Mouse (Mus musculus) liver, embryonic 11.5 days (tissue): ENCODE data around the gene Map4k5. TPM values are rescaled to one million over a fixed set of nuclear protein-coding genes. Genes with fewer than 3 reads are reported as not detected.

Experiments used
- ATAC-seq: fragments of 200-750 bp; cut with Nextera tagmentation; replicated peaks from 2 replicates; pipeline ENCODE4 v1.8.0; 2017; ENCODE audit warnings: moderate number of reproducible peaks, mild to moderate bottlenecking, moderate TSS enrichment, moderate library complexity; ENCODE audit not compliant: low FRiP score
- DNase-seq: peaks from one replicate; pipeline ENCODE4 v3.0.0-alpha.2; 2017; ENCODE audit warnings: low spot score
- H3K27ac ChIP-seq: fragments of 300-500 bp; sonication (generic); 2 replicates; pipeline ENCODE4 v1.5.1; 2014; ENCODE audit warnings: mild to moderate bottlenecking, low read depth, low read length, control low read depth
- H3K27me3 ChIP-seq: fragments of 300-500 bp; sonication (generic); replicated peaks from 2 replicates; pipeline ENCODE4 v1.6.1; 2014; ENCODE audit warnings: low read length, mixed read lengths; ENCODE audit not compliant: control insufficient read depth, insufficient read depth
- H3K36me3 ChIP-seq: fragments of 300-500 bp; sonication (generic); 2 replicates; pipeline ENCODE4 v1.6.1; 2014; ENCODE audit warnings: mild to moderate bottlenecking, low read length, moderate library complexity, mixed read lengths; ENCODE audit not compliant: control insufficient read depth, insufficient read depth
- H3K4me1 ChIP-seq: fragments of 300-500 bp; sonication (generic); replicated peaks from 2 replicates; pipeline ENCODE4 v1.6.1; 2014; ENCODE audit warnings: low read length, mixed read lengths; ENCODE audit not compliant: control insufficient read depth, insufficient read depth
- H3K4me2 ChIP-seq: fragments of 300-500 bp; sonication (generic); 2 replicates; pipeline ENCODE4 v1.6.1; 2014; ENCODE audit warnings: mild to moderate bottlenecking, control low read depth, moderate library complexity
- H3K4me3 ChIP-seq: fragments of 300-500 bp; sonication (generic); 2 replicates; pipeline ENCODE4 v1.5.1; 2014; ENCODE audit warnings: low read depth, low read length, control low read depth
- H3K9ac ChIP-seq: fragments of 300-500 bp; sonication (generic); 2 replicates; pipeline ENCODE4 v1.6.1; 2014; ENCODE audit warnings: low read depth, low read length, control low read depth
- H3K9me3 ChIP-seq: fragments of 300-500 bp; sonication (generic); 2 replicates; pipeline ENCODE4 v1.6.1; 2016; ENCODE audit warnings: low read length, inconsistent platforms, mixed read lengths; ENCODE audit not compliant: control insufficient read depth
- WGBS: fragments of 180-500 bp; shearing (Covaris S2); extraction: QIAGEN DNeasy Blood & Tissue Kit; methylation state at CpG from one replicate; pipeline ENCODE4 v1.1.7; 2014; 5-methylcytosine and 5-hydroxymethylcytosine counted together
- polyA plus RNA-seq: library from polyadenylated mRNA; unstranded; fragments of >200 nt; fragmentation: Nextera tagmentation; extraction: Ambion mirVana; gene quantifications from 2 replicates; pipeline ENCODE4 v1.2.1, GENCODE M21; 2014

Gene Map4k5
- polyA plus RNA-seq, 1 experiment from 2014 or later, result 21.5 TPM

DNA sequence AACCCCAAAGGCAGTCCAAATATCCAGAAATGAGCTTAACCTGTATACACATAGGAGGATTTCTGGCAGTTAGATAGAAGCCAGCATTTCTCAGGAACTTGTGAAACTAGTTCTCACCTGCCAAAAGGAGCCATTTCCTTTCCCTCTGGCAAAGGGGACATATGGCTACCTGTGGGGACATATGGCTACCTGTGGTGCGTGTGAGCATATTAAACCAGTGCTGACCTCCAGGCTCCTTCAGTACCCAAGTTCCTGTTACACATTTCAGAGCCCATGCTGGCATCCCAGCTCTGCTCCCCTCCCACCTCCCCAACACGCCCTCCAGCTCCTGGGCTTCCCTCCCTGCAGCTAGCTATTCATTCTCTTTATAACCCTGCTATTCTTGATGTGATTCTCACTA lies 79.4 kb downstream of the Map4k5 start:
- no peak for DNase-seq
- H3K27me3 ChIP-seq, result no peaks in the 10 kb centered on the region
- no peak overlapping the region for H3K27ac ChIP-seq
- H3K4me1 ChIP-seq, result peaks cover 7% of the 10 kb centered on the region; the same call in 1 of the 2 replicates
- 77% methylated on average over 2 of the region's 2 CpGs for WGBS
- no peak overlapping the region for H3K9ac ChIP-seq
- no peaks in the 10 kb centered on the region for H3K9me3 ChIP-seq
- H3K36me3 ChIP-seq, result peaks cover 18% of the 10 kb centered on the region
- no peak overlapping the region for H3K4me3 ChIP-seq
- ATAC-seq, result no peak
- H3K4me2 ChIP-seq, result no peak overlapping the region

DNA sequence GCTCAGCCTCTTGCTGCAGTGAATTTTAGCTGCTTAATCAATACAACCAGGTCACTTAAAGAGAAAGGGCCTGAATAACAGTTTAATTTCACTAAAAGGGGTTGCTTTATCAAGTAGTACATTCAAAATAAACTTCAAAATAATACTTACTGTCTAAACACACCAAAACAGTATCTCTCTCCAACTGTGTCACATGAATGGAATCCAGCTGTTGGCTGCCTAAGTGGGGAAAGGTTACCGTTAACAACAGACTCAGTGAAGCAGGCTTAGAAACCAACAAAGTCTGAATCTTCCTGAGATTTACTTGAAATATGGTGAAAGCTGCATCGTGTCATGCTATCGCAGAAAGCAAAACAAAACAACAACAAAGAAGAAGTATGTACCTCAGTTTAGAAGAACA lies 80.0 kb downstream of the Map4k5 start:
- Histone ChIP-seq H3K27me3 (no peaks in the 10 kb centered on the region), H3K9me3 (no peaks in the 10 kb centered on the region), H3K27ac (no peak overlapping the region), H3K4me2 (no peak overlapping the region), H3K36me3 (peaks cover 18% of the 10 kb centered on the region), H3K9ac (no peak overlapping the region), H3K4me1 (peaks cover 7% of the 10 kb centered on the region; the same call in 1 of the 2 replicates), H3K4me3 (no peak overlapping the region)
- WGBS, result 81% methylated on average over 3 of the region's 3 CpGs
- ATAC-seq, result no peak
- DNase-seq, result no peak

DNA sequence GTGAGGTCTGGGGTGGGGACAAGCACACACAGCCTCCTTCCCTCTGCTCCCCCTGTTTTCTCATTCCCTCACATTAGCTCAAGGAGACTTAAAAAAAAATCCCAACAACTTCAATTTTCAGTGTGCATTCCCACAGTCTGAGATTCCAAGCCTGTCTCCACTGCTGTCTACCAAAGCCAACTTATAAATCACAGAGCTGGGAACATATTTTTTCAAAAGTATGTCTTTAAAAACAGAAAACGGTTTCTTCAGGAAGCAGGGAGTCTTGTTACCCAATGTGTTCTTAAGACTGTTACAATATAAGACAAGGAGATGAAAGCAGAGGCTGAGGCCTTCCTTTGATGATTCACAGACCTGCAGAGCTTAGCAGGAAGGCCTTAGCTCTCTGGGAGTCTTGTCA lies 81.0 kb downstream of the Map4k5 start:
- no peak overlapping the region for H3K27ac ChIP-seq
- WGBS, result 67% methylated on average over 1 of the region's 1 CpGs

DNA sequence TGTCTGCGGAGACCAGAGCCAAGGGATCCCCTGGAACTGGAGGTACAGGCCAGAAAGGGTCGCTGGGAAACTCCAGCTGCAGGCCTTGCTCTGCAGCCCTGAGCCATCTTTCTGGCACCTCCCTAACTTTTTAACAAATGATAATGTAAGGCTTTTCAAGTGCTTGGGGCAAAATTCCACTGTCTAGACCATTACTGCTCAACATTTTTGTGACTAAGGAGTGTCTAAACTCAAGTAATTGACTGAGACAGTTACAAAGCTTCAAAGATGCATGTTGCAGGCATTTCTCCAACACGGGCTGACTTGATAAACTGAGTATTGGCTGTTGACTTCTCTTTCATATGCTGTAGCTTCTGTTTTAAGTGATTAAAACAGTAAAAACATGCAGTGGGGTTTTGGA lies 83.6 kb downstream of the Map4k5 start:
- Histone ChIP-seq H3K4me2 (no peak overlapping the region), H3K36me3 (peaks cover 11% of the 10 kb centered on the region; the same call in 1 of the 2 replicates), H3K4me3 (no peak overlapping the region), H3K9ac (no peak overlapping the region), H3K27me3 (no peaks in the 10 kb centered on the region), H3K27ac (no peak overlapping the region), H3K9me3 (no peaks in the 10 kb centered on the region), H3K4me1 (0 out of 2 replicates have a peak, but pooled peaks cover 7% of the 10 kb centered on the region)
- no peak for ATAC-seq
- DNase-seq, result no peak
- 80% methylated on average over 3 of the region's 3 CpGs for WGBS

More for the DNA sequence above, 81.0 kb downstream of the Map4k5 start:
- H3K27me3 ChIP-seq, result no peaks in the 10 kb centered on the region
- H3K36me3 ChIP-seq, result peaks cover 17% of the 10 kb centered on the region
- H3K9ac ChIP-seq, result no peak overlapping the region
- ATAC-seq (no peak), DNase-seq (no peak)
- no peak overlapping the region for H3K4me2 ChIP-seq
- no peaks in the 10 kb centered on the region for H3K9me3 ChIP-seq
- H3K4me1 ChIP-seq, result peaks cover 7% of the 10 kb centered on the region; the same call in 1 of the 2 replicates
- H3K4me3 ChIP-seq, result no peak overlapping the region

DNA sequence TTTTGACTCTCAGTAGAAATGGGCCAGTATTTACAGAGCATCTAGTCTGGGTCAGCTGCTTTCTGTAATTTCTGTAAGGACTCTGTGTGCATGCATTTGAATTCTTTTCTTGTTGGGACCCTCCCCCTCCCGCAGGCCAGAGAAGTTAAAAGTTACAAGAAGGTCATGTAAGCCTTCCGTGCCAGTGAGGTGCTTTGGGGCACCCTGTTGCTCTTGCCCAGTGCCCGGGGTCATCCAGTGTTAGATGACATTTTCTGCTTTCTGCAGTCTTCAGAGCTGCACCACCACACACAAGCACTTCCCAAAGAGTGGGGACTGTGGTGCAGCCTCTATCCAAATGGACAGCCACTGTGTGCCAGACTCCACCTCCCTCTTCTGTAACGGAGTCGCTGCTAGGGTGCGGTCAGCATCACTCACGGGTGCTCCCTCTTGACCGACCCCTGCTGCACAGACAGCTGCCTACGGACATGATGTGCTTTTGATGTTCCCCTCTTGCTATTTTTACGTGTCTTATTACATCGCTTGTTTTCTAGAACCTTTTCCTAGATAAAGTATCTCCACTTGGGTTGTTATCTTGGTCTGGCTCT lies 85.5 kb downstream of the Map4k5 start:
- DNase-seq (no peak), ATAC-seq (no peak)
- WGBS, result 69% methylated on average over 11 of the region's 11 CpGs
- no peaks in the 10 kb centered on the region for H3K9me3 ChIP-seq
- H3K4me1 ChIP-seq, result no peaks in the 10 kb centered on the region
- H3K9ac ChIP-seq, result no peak overlapping the region
- no peak overlapping the region for H3K4me2 ChIP-seq
- H3K27ac ChIP-seq, result no peak overlapping the region
- peaks cover 17% of the 10 kb centered on the region for H3K36me3 ChIP-seq
- H3K4me3 ChIP-seq, result no peak overlapping the region
- H3K27me3 ChIP-seq, result no peaks in the 10 kb centered on the region

DNA sequence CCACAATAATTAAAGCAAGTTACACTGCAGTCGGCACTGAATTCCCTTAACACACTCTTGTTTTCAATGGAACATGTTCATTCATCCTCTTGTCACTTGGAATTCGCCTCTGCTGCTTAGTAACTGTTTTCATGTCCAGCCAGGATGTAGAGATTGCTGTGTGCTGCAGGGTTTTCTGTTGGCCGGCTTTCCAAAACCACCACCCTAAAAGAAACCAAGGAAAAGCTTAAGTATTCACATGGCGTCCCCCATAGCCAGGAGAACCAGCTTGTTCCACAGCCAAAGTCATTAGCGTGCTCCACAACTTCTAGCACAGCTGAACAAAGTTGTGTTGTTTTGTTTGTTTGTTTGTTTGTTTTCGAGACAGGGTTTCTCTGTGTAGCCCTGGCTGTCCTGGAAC lies 87.9 kb downstream of the Map4k5 start:
- no peaks in the 10 kb centered on the region for H3K4me1 ChIP-seq
- peaks cover 15% of the 10 kb centered on the region for H3K36me3 ChIP-seq
- no peak overlapping the region for H3K27ac ChIP-seq
- WGBS, result 90% methylated on average over 6 of the region's 6 CpGs
- H3K27me3 ChIP-seq, result no peaks in the 10 kb centered on the region
- ATAC-seq, result no peak
- H3K9me3 ChIP-seq, result no peaks in the 10 kb centered on the region
- no peak overlapping the region for H3K4me2 ChIP-seq
- no peak overlapping the region for H3K4me3 ChIP-seq
- H3K9ac ChIP-seq, result no peak overlapping the region
- DNase-seq, result no peak

DNA sequence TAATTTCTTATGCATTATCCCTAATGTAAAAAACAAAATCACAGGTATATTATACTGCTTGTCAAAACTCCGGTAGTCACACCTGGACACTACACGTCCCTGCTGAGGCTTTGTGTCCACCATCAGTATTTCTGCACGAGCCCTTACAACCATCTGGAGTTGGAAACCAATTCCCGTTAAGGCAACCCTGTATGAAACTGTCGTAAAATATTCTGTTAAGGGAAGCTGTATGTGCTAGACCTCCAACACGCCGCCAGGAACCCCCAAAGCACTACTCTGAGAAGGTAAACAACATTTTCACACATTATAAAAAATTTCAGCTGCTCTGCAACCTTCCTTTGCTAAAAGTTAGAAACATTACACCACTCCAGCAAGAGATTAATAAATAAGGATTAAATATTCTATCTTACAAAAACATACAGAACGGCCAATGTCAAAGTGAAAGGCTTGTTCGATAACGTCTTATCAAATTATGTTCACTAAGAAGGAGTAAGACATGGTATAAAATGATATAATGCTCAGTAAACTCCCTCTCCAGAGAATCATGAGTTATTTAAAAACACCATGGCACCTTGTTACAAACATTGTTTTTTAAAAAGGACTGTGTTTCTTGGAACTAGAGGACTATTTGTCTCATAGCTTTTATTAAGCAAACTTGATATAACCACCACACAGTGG lies 88.5 kb downstream of the Map4k5 start:
- no peak overlapping the region for H3K9ac ChIP-seq
- DNase-seq (no peak), ATAC-seq (no peak)
- no peaks in the 10 kb centered on the region for H3K4me1 ChIP-seq
- 91% methylated on average over 10 of the region's 10 CpGs for WGBS
- H3K36me3 ChIP-seq, result peaks cover 15% of the 10 kb centered on the region
- no peak overlapping the region for H3K27ac ChIP-seq
- H3K9me3 ChIP-seq, result no peaks in the 10 kb centered on the region
- no peak overlapping the region for H3K4me2 ChIP-seq
- H3K27me3 ChIP-seq, result no peaks in the 10 kb centered on the region
- H3K4me3 ChIP-seq, result no peak overlapping the region

DNA sequence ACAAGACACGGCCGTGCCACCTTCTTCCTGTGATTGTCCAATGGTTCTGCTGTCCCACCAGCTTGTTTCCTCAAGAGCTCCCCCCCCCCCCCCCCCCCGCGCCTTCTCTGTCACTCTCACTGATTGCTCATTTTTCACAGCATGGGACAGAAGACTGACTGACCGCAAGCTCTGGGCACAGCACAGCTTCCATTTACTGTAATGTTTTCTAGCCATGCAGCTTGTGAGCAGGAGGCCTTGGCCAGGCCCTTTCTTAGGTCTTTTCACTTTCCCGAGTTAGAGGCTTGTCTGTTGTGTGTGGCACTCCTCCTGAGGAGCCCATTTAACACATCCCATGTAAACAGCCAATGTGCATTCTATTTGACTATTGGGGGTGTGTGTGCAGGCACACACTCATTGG lies 89.8 kb downstream of the Map4k5 start:
- no peak overlapping the region for H3K27ac ChIP-seq
- H3K9me3 ChIP-seq, result no peaks in the 10 kb centered on the region
- H3K9ac ChIP-seq, result no peak overlapping the region
- H3K4me2 ChIP-seq, result no peak overlapping the region
- DNase-seq (no peak), ATAC-seq (no peak)
- H3K4me1 ChIP-seq, result no peaks in the 10 kb centered on the region
- peaks cover 12% of the 10 kb centered on the region for H3K36me3 ChIP-seq
- H3K27me3 ChIP-seq, result no peaks in the 10 kb centered on the region
- 78% methylated on average over 6 of the region's 6 CpGs for WGBS
- no peak overlapping the region for H3K4me3 ChIP-seq

DNA sequence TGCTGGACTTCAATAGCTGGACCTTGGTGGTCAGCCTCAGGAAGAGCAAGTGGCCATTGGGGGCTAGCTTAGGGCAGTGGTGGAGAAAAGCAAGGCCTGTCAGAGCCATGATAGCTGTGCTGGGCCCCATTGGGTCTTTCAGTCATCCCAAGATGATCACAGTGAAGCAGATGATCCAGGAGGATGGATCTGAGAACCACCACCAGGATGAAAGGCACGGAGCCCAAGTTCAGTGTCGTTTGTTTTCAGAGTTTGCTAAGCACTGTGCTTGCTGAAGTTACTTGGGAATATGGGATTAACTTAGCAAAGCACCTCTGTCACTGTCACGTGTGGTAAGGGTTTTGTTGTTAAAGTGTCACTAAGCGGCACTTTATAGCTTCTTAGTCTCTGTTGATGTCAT lies 92.4 kb downstream of the Map4k5 start:
- WGBS, result 87% methylated on average over 4 of the region's 4 CpGs
- no peak overlapping the region for H3K27ac ChIP-seq
- DNase-seq, result no peak

More for the DNA sequence above, 92.4 kb downstream of the Map4k5 start:
- H3K27me3 ChIP-seq, result no peaks in the 10 kb centered on the region
- no peak overlapping the region for H3K4me3 ChIP-seq
- no peak overlapping the region for H3K4me2 ChIP-seq
- H3K36me3 ChIP-seq, result peaks cover 6% of the 10 kb centered on the region
- no peak for ATAC-seq
- no peaks in the 10 kb centered on the region for H3K4me1 ChIP-seq
- no peaks in the 10 kb centered on the region for H3K9me3 ChIP-seq
- H3K9ac ChIP-seq, result no peak overlapping the region
